Mouse (Mus musculus) small intestine, adult 2 months (tissue): ENCODE measurements at regions not wholly inside any gene's neighbourhood (a gene's known extent, or its start where the extent isn't known, plus 50 kb on each side); places are given as distances from the start of the nearest gene placed in this dataset.
"Not testable (repeated sequence)": the region's sequence is repeated elsewhere in the genome, so short reads cannot be mapped to it uniquely, and the experiment has no call there.

Source experiments
- H3K27ac ChIP-seq: fragments of 200-500 bp; 2 replicates; pipeline ENCODE4 v1.5.1; 2012; ENCODE audit warnings: low read depth, low read length, control low read depth, inconsistent platforms; ENCODE audit not compliant: insufficient read depth
- H3K27me3 ChIP-seq: fragments of 200-500 bp; 2 replicates; pipeline ENCODE4 v1.6.1; 2012; ENCODE audit warnings: mild to moderate bottlenecking, moderate library complexity, low read length, inconsistent platforms; ENCODE audit not compliant: control insufficient read depth, insufficient read depth
- H3K36me3 ChIP-seq: fragments of 200-500 bp; 2 replicates; pipeline ENCODE4 v1.6.1; 2012; ENCODE audit warnings: mild to moderate bottlenecking, low read length, control low read depth, inconsistent platforms; ENCODE audit not compliant: control insufficient read depth, insufficient read depth
- H3K4me1 ChIP-seq: fragments of 200-500 bp; 2 replicates; pipeline ENCODE4 v1.6.1; 2012; ENCODE audit warnings: low read length, inconsistent platforms, mixed read lengths; ENCODE audit not compliant: control insufficient read depth, insufficient read depth, insufficient read length
- H3K4me3 ChIP-seq: fragments of 200-500 bp; 2 replicates; pipeline ENCODE4 v1.5.1; 2012; ENCODE audit warnings: low read depth, mild to moderate bottlenecking, control low read depth, inconsistent platforms, low read length, moderate library complexity
- CTCF ChIP-seq: fragments of 200-500 bp; IDR thresholded peaks from 2 replicates; pipeline ENCODE4 v1.5.1; 2012; ENCODE audit warnings: low read depth, mild to moderate bottlenecking, control low read depth, inconsistent platforms, low read length, moderate library complexity, mixed read lengths; ENCODE audit not compliant: insufficient replicate concordance, insufficient read length; ENCODE audit errors: extremely low read depth
- POLR2A ChIP-seq: fragments of 200-500 bp; IDR thresholded peaks from 2 replicates; pipeline ENCODE4 v1.6.1; 2012; ENCODE audit warnings: low read depth, mild to moderate bottlenecking, control low read depth, inconsistent platforms, low read length, moderate library complexity
- WGBS: fragments of 180-500 bp; shearing (Covaris S2); methylation state at CpG from one replicate; pipeline ENCODE4 v1.1.7; 2018; 5-methylcytosine and 5-hydroxymethylcytosine counted together

DNA sequence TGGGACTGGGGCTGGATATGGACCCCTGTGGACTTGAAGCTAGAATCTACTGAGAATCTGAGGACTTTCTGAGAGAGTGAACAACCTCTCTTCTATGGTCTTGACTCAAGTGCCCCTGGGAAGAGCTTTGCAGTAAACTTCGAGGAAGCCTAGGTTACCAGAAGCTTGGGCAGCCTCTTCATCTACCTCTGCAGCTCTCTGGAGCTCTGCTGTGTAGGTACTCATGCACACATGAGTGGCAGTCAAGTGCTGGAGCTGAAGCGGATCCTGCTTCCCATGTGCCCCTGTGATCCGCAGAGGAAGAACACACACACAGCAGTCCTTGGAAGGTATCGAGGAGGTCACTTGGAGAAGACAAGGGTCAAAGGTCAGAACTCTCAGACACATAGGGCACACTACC, 248.2 kb upstream of the Irx1 start:
- H3K4me1 ChIP-seq, result peaks cover 11% of the 10 kb centered on the region; the same call in 1 of the 2 replicates
- H3K4me3 ChIP-seq, result no peak overlapping the region
- H3K27me3 ChIP-seq, result no peaks in the 10 kb centered on the region
- no peaks in the 10 kb centered on the region for H3K36me3 ChIP-seq
- TF ChIP-seq POLR2A (no peak), CTCF (no peak)
- 84% methylated on average over 4 of the region's 4 CpGs for WGBS
- H3K27ac ChIP-seq, result no peak overlapping the region

GRCm38 (mm10) chr13:72212747-72213146, 249.2 kb upstream of the Irx1 start:
- no peak overlapping the region for H3K4me3 ChIP-seq
- no peaks in the 10 kb centered on the region for H3K27me3 ChIP-seq
- H3K36me3 ChIP-seq, result no peaks in the 10 kb centered on the region
- WGBS, result 85% methylated on average over 2 of the region's 2 CpGs
- H3K27ac ChIP-seq, result no peak overlapping the region
- H3K4me1 ChIP-seq, result peaks cover 11% of the 10 kb centered on the region; the same call in 1 of the 2 replicates
- TF ChIP-seq POLR2A, result no peak
- TF ChIP-seq CTCF, result no peak

DNA sequence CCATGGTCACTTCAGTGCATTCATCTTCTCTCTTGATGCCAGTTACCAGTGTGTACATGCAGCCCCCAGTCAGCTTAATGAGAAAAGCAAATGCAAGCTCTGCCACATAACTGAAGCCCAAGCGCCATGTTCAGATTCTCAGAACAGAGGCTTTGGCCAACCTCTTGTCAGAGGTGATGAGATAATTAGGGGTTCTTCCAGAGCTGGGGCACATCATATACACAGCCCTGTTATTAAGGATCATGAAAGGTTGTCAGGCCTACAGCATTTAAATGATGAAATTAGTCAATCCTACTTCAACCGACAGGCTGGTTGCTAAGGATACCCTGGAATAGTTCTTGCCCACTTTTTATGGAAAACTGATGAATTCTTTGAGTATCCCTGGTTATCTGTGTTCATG, 255.8 kb upstream of the Irx1 start:
- Histone ChIP-seq H3K4me1 (no peaks in the 10 kb centered on the region), H3K27ac (no peak overlapping the region), H3K27me3 (no peaks in the 10 kb centered on the region), H3K4me3 (no peak overlapping the region), H3K36me3 (no peaks in the 10 kb centered on the region)
- 95% methylated on average over 2 of the region's 2 CpGs for WGBS
- TF ChIP-seq POLR2A, result no peak
- no peak for TF ChIP-seq CTCF

GRCm38 (mm10) chr13:72227102-72227501, 263.6 kb upstream of the Irx1 start:
- 90% methylated on average over 1 of the region's 1 CpGs for WGBS
- Histone ChIP-seq H3K27me3 (no peaks in the 10 kb centered on the region), H3K27ac (no peak overlapping the region), H3K4me1 (no peaks in the 10 kb centered on the region), H3K36me3 (no peaks in the 10 kb centered on the region), H3K4me3 (no peak overlapping the region)
- TF ChIP-seq POLR2A (no peak), CTCF (no peak)

- Histone ChIP-seq H3K4me1 (no peaks in the 10 kb centered on the region), H3K27ac (no peak overlapping the region), H3K4me3 (no peak overlapping the region), H3K27me3 (no peaks in the 10 kb centered on the region), H3K36me3 (no peaks in the 10 kb centered on the region)
- TF ChIP-seq POLR2A (no peak), CTCF (no peak)
- 85% methylated on average over 4 of the region's 4 CpGs for WGBS
Measured at GRCm38 (mm10) chr13:72231032-72231591, 267.6 kb upstream of the Irx1 start.

DNA sequence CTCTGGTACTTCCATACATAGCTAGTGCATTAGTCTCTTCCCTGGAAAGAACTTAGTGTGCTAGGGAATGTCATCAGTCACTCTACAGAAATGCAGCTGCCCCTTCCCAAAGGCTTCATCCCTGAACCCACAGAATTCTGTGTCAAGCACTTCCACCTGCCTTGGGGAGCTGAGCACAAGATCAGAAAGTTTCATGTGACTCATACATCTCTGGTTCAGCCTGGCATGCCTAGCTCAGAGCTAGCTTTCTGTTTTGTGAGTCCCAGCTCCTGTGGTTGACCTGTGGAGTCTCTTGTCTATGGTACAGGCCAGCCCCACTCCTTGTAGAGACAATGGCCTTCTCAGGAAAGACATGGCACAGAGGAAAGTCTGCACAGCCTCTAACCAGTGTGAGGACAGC, 268.6 kb upstream of the Irx1 start:
- TF ChIP-seq CTCF, result no peak
- no peak for TF ChIP-seq POLR2A
- Histone ChIP-seq H3K36me3 (no peaks in the 10 kb centered on the region), H3K27me3 (no peaks in the 10 kb centered on the region), H3K27ac (no peak overlapping the region), H3K4me3 (no peak overlapping the region), H3K4me1 (no peaks in the 10 kb centered on the region)

- no peaks in the 10 kb centered on the region for H3K4me1 ChIP-seq
- H3K27me3 ChIP-seq, result no peaks in the 10 kb centered on the region
- H3K36me3 ChIP-seq, result no peaks in the 10 kb centered on the region
- WGBS, result 63% methylated on average over 3 of the region's 3 CpGs
- no peak overlapping the region for H3K4me3 ChIP-seq
- no peak overlapping the region for H3K27ac ChIP-seq
- TF ChIP-seq CTCF, result no peak
- TF ChIP-seq POLR2A, result no peak
Measured at GRCm38 (mm10) chr13:72241919-72242318, 278.4 kb upstream of the Irx1 start.

- TF ChIP-seq POLR2A (no peak), CTCF (no peak)
- Histone ChIP-seq H3K4me3 (no peak overlapping the region), H3K4me1 (no peaks in the 10 kb centered on the region), H3K27me3 (no peaks in the 10 kb centered on the region), H3K27ac (no peak overlapping the region), H3K36me3 (no peaks in the 10 kb centered on the region)
Measured at GRCm38 (mm10) chr13:72250419-72250818, 286.9 kb upstream of the Irx1 start.

DNA sequence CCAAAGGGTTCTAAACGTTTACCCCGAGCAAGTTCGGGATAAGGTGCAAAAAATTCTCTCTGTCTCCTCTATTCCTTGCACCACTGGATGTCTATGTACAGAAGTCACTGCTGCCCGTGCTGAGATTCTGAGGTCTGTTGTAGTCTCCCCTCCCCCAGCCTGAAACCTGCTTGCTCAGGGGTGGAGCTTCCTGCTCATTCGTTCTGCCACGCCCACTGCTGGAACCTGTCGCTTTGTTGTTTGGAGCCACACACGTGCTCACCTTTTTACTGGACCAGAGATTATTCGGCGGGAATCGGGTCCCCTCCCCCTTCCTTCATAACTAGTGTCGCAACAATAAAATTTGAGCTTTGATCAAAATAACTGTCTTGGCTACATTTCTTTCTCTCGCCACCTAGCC, 289.7 kb upstream of the Irx1 start:
- not testable (repeated sequence) for H3K4me1 ChIP-seq, H3K36me3 ChIP-seq, H3K27me3 ChIP-seq, H3K4me3 ChIP-seq, H3K27ac ChIP-seq
- WGBS, result 30% methylated on average over 13 of the region's 13 CpGs
